Mouse (Mus musculus) kidney, embryonic 16.5 days (tissue): ENCODE results near the gene Tmem239. TPM values are rescaled to one million over a fixed set of nuclear protein-coding genes. Genes with fewer than 3 reads are reported as not detected.

Experiments
- polyA plus RNA-seq: library from polyadenylated mRNA; unstranded; fragments of >200 nt; fragmentation: Nextera tagmentation; extraction: Ambion mirVana; gene quantifications from 2 replicates; pipeline ENCODE4 v1.2.1, GENCODE M21; 2015

Gene Tmem239
- polyA plus RNA-seq, 1 experiment from 2014 or later = not detected

Other genes starting within 250 kb of the Tmem239 start
- 687 and 730 TPM in 2 replicates for gene Snrpb, start 227.1 kb upstream of the Tmem239 start, polyA plus RNA-seq
- not detected in 2 replicates for gene Tmc2, start 211.3 kb upstream of the Tmem239 start, polyA plus RNA-seq
- gene Nop56, start 132.0 kb upstream of the Tmem239 start, polyA plus RNA-seq = 310 and 313 TPM in 2 replicates
- 227 and 246 TPM in 2 replicates for gene Idh3b, start 121.9 kb upstream of the Tmem239 start, polyA plus RNA-seq
- 2.1 and 2.3 TPM in 2 replicates for gene Ebf4, start 111.3 kb upstream of the Tmem239 start, polyA plus RNA-seq
- 104 and 105 TPM in 2 replicates for gene Cpxm1, start 8.9 kb upstream of the Tmem239 start, polyA plus RNA-seq
- gene Gm28372, start 1.2 kb upstream of the Tmem239 start, polyA plus RNA-seq = not detected in 2 replicates
- gene 1700020A23Rik, start 1.2 kb upstream of the Tmem239 start, polyA plus RNA-seq = not detected in 2 replicates
- gene Vps16, start 17.9 kb downstream of the Tmem239 start, polyA plus RNA-seq = 109 and 115 TPM in 2 replicates
- gene Pced1a, start 18.2 kb downstream of the Tmem239 start, polyA plus RNA-seq = 20.1 and 21.7 TPM in 2 replicates
- gene Ptpra, start 43.8 kb downstream of the Tmem239 start, polyA plus RNA-seq = 91.6 and 92.0 TPM in 2 replicates
- gene Mrps26, start 157.3 kb downstream of the Tmem239 start, polyA plus RNA-seq = 98.5 and 104 TPM in 2 replicates
- 0.32 TPM in 1 of 2 replicates, not detected in the other for gene Oxt, start 169.7 kb downstream of the Tmem239 start, polyA plus RNA-seq
- not detected in 2 replicates for gene Avp, start 176.1 kb downstream of the Tmem239 start, polyA plus RNA-seq
- 16.4 and 19.8 TPM in 2 replicates for gene Fastkd5, start 223.5 kb downstream of the Tmem239 start, polyA plus RNA-seq
- gene Ubox5, start 223.6 kb downstream of the Tmem239 start, polyA plus RNA-seq = 14.3 and 16.0 TPM in 2 replicates
- 15.7 and 17.7 TPM in 2 replicates for gene Lzts3, start 236.3 kb downstream of the Tmem239 start, polyA plus RNA-seq